Mouse (Mus musculus): ENCODE measurements at regions not wholly inside any gene's neighbourhood (a gene's known extent, or its start where the extent isn't known, plus 50 kb on each side); places are given as distances from the start of the nearest gene placed in this dataset.

DNA sequence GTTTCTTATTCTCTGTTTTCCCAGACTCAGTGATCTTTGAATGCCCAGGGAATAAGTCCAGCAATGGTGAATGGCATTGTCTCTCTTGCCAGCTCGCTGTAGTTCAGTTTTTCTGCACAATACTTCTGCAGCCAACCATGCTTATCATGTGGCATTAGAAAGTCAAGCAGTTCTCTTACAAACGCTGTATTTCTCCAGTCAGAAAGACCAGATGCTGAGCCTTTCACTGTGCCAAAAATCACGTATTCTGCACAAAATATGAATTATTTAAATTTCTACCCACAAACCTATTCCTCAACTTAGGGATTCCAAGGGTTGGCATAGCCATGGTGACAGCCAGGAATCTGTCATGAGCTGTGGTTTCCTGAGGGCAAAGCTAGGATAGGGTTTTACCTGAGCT, 95.0 kb upstream of the 1700025G04Rik start:
- ATAC-seq (ENCODE audit: low FRiP score) (no peak), DNase-seq (ENCODE audit: low spot score, missing footprints) (no peak)
- Histone ChIP-seq H3K36me3 (ENCODE audit: control insufficient read depth, insufficient read depth, low read length) (no peaks in the 10 kb centered on the region), H3K27ac (ENCODE audit: low read depth, low read length) (no peak overlapping the region), H3K4me2 (no peak overlapping the region), H3K9ac (ENCODE audit: low read length) (no peak overlapping the region), H3K4me1 (ENCODE audit: control insufficient read depth, insufficient read depth, low read length) (no peaks in the 10 kb centered on the region), H3K9me3 (ENCODE audit: control insufficient read depth, low read length) (no peaks in the 10 kb centered on the region), H3K27me3 (ENCODE audit: control insufficient read depth, insufficient read depth, low read length) (no peaks in the 10 kb centered on the region), H3K4me3 (ENCODE audit: low read depth, low read length) (no peak overlapping the region)
- 84% methylated on average over 3 of the region's 3 CpGs for WGBS

DNA sequence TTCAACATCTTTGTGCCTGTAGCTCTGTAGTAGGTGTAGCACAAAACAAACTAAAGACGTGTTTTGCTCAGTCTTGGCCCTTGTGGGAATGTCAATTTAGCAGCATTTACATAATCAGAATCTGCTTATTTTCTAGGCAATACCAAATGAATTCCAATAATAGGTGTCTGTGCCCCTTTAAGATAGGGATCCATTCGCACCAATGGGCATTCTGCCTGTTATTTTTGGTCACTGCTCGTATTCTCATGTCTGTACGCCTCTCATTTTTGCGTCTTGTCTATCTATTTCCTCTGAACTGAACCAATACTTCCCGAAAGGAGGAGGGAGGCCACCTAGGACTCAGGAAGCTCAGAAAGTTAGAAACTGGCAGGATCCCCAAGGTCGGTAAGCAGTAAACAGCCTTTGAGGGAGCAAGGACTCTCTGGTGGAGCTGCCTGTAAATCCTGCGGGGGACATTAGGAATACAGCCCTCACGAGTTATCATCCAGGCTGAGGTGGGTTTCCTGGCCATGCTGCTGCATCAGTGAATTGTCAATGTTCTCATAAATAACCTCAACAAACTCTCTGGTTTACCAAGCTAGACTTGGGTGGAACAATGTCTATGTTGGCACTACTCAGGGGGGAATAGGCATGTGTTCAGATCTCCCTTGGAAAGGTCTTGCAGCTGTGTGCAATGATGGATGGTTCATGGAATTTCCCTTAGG, 86.5 kb upstream of the 1700025G04Rik start:
- DNase-seq (ENCODE audit: low spot score, missing footprints), result peak; percentile 67
- Histone ChIP-seq H3K9me3 (ENCODE audit: control insufficient read depth, low read length) (no peaks in the 10 kb centered on the region), H3K36me3 (ENCODE audit: control insufficient read depth, insufficient read depth, low read length) (no peaks in the 10 kb centered on the region), H3K9ac (ENCODE audit: low read length) (no peak overlapping the region), H3K4me2 (no peak overlapping the region), H3K4me3 (ENCODE audit: low read depth, low read length) (no peak overlapping the region), H3K27me3 (ENCODE audit: control insufficient read depth, insufficient read depth, low read length) (no peaks in the 10 kb centered on the region), H3K4me1 (ENCODE audit: control insufficient read depth, insufficient read depth, low read length) (no peaks in the 10 kb centered on the region), H3K27ac (ENCODE audit: low read depth, low read length) (no peak overlapping the region)
- ATAC-seq (ENCODE audit: low FRiP score), result no peak
- WGBS, result 87% methylated on average over 9 of the region's 9 CpGs

- WGBS, result 96% methylated on average over 3 of the region's 3 CpGs
- H3K4me1 ChIP-seq (ENCODE audit: control insufficient read depth, insufficient read depth, low read length), result no peaks in the 10 kb centered on the region
- H3K9ac ChIP-seq (ENCODE audit: low read length), result no peak overlapping the region
- no peak for ATAC-seq (ENCODE audit: low FRiP score)
- H3K4me3 ChIP-seq (ENCODE audit: low read depth, low read length), result no peak overlapping the region
- H3K36me3 ChIP-seq (ENCODE audit: control insufficient read depth, insufficient read depth, low read length), result no peaks in the 10 kb centered on the region
- no peaks in the 10 kb centered on the region for H3K27me3 ChIP-seq (ENCODE audit: control insufficient read depth, insufficient read depth, low read length)
- H3K4me2 ChIP-seq, result no peak overlapping the region
- no peak overlapping the region for H3K27ac ChIP-seq (ENCODE audit: low read depth, low read length)
- no peak for DNase-seq (ENCODE audit: low spot score, missing footprints)
- no peaks in the 10 kb centered on the region for H3K9me3 ChIP-seq (ENCODE audit: control insufficient read depth, low read length)
Observed at GRCm38 (mm10) chr1:152175691-152176090, 85.8 kb upstream of the 1700025G04Rik start.

GRCm38 (mm10) chr1:152174464-152174863, 84.5 kb upstream of the 1700025G04Rik start:
- no peak overlapping the region for H3K9ac ChIP-seq (ENCODE audit: low read length)
- 90% methylated on average over 4 of the region's 4 CpGs for WGBS
- no peak overlapping the region for H3K4me3 ChIP-seq (ENCODE audit: low read depth, low read length)
- no peaks in the 10 kb centered on the region for H3K4me1 ChIP-seq (ENCODE audit: control insufficient read depth, insufficient read depth, low read length)
- no peaks in the 10 kb centered on the region for H3K9me3 ChIP-seq (ENCODE audit: control insufficient read depth, low read length)
- no peaks in the 10 kb centered on the region for H3K36me3 ChIP-seq (ENCODE audit: control insufficient read depth, insufficient read depth, low read length)
- DNase-seq (ENCODE audit: low spot score, missing footprints) (peak; percentile 17), ATAC-seq (ENCODE audit: low FRiP score) (no peak)
- no peak overlapping the region for H3K27ac ChIP-seq (ENCODE audit: low read depth, low read length)
- no peak overlapping the region for H3K4me2 ChIP-seq
- no peaks in the 10 kb centered on the region for H3K27me3 ChIP-seq (ENCODE audit: control insufficient read depth, insufficient read depth, low read length)

- no peak overlapping the region for H3K9ac ChIP-seq (ENCODE audit: low read length)
- no peak overlapping the region for H3K4me2 ChIP-seq
- H3K4me1 ChIP-seq (ENCODE audit: control insufficient read depth, insufficient read depth, low read length), result no peaks in the 10 kb centered on the region
- H3K36me3 ChIP-seq (ENCODE audit: control insufficient read depth, insufficient read depth, low read length), result no peaks in the 10 kb centered on the region
- H3K27me3 ChIP-seq (ENCODE audit: control insufficient read depth, insufficient read depth, low read length), result no peaks in the 10 kb centered on the region
- WGBS, result 74% methylated on average over 16 of the region's 16 CpGs
- ATAC-seq (ENCODE audit: low FRiP score) (no peak), DNase-seq (ENCODE audit: low spot score, missing footprints) (no peak)
- no peak overlapping the region for H3K4me3 ChIP-seq (ENCODE audit: low read depth, low read length)
- H3K27ac ChIP-seq (ENCODE audit: low read depth, low read length), result no peak overlapping the region
- no peaks in the 10 kb centered on the region for H3K9me3 ChIP-seq (ENCODE audit: control insufficient read depth, low read length)
Observed at GRCm38 (mm10) chr1:152171034-152171790, 81.3 kb upstream of the 1700025G04Rik start.

DNA sequence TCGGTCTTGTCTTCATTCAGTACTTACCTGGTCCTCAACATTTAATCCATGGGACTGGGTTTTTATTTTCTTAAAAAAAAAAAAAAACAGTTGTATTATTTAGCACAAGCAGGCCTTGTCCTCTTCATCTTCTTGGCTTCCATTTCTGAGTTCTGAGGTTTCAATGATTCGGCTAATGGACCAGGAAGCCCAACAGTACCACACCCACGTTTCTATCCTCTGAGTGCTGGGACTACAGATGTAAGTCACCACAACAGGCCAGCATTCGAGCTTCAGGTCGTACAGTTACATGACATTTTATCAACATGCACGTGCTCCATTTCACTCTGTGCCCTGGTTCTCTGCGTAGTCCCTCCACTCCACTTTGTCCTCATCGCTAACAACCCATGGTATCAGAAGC, 80.7 kb upstream of the 1700025G04Rik start:
- H3K4me3 ChIP-seq (ENCODE audit: low read depth, low read length), result no peak overlapping the region
- 94% methylated on average over 8 of the region's 8 CpGs for WGBS
- H3K27ac ChIP-seq (ENCODE audit: low read depth, low read length), result no peak overlapping the region
- ATAC-seq (ENCODE audit: low FRiP score) (no peak), DNase-seq (ENCODE audit: low spot score, missing footprints) (peak; percentile 81)
- no peak overlapping the region for H3K4me2 ChIP-seq
- H3K9me3 ChIP-seq (ENCODE audit: control insufficient read depth, low read length), result no peaks in the 10 kb centered on the region
- no peaks in the 10 kb centered on the region for H3K36me3 ChIP-seq (ENCODE audit: control insufficient read depth, insufficient read depth, low read length)
- H3K4me1 ChIP-seq (ENCODE audit: control insufficient read depth, insufficient read depth, low read length), result no peaks in the 10 kb centered on the region
- no peaks in the 10 kb centered on the region for H3K27me3 ChIP-seq (ENCODE audit: control insufficient read depth, insufficient read depth, low read length)
- no peak overlapping the region for H3K9ac ChIP-seq (ENCODE audit: low read length)

DNA sequence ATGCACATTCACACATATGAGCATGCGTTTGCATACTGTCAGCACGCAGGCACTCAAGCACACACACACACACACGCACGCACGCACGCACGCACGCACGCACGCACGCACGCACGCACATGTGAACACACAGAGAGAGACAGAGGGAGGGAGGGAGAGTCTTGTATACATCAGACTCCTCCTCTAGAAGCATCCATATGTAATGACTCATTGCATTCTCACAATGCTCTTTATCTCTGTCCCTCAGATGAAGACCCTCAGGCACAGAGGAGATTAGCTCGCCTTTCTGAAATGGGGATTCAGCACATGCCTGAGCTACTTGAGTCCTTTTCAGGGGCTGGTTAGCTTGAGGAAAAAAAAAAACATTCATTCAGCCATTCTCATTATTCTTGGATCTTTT, 79.6 kb upstream of the 1700025G04Rik start:
- H3K9me3 ChIP-seq (ENCODE audit: control insufficient read depth, low read length), result no peaks in the 10 kb centered on the region
- H3K27ac ChIP-seq (ENCODE audit: low read depth, low read length), result no peak overlapping the region
- no peaks in the 10 kb centered on the region for H3K36me3 ChIP-seq (ENCODE audit: control insufficient read depth, insufficient read depth, low read length)
- WGBS, result 81% methylated on average over 14 of the region's 14 CpGs
- no peak overlapping the region for H3K4me2 ChIP-seq
- no peak overlapping the region for H3K9ac ChIP-seq (ENCODE audit: low read length)
- H3K4me3 ChIP-seq (ENCODE audit: low read depth, low read length), result no peak overlapping the region
- DNase-seq (ENCODE audit: low spot score, missing footprints) (peak; percentile 89), ATAC-seq (ENCODE audit: low FRiP score) (peak; percentile 34; the same call in 1 of the 2 replicates)
- H3K4me1 ChIP-seq (ENCODE audit: control insufficient read depth, insufficient read depth, low read length), result no peaks in the 10 kb centered on the region
- H3K27me3 ChIP-seq (ENCODE audit: control insufficient read depth, insufficient read depth, low read length), result no peaks in the 10 kb centered on the region

- Histone ChIP-seq H3K27ac (ENCODE audit: low read depth, low read length) (no peak overlapping the region), H3K36me3 (ENCODE audit: control insufficient read depth, insufficient read depth, low read length) (no peaks in the 10 kb centered on the region), H3K9ac (ENCODE audit: low read length) (no peak overlapping the region), H3K4me3 (ENCODE audit: low read depth, low read length) (no peak overlapping the region), H3K4me2 (no peak overlapping the region), H3K4me1 (ENCODE audit: control insufficient read depth, insufficient read depth, low read length) (no peaks in the 10 kb centered on the region), H3K27me3 (ENCODE audit: control insufficient read depth, insufficient read depth, low read length) (no peaks in the 10 kb centered on the region), H3K9me3 (ENCODE audit: control insufficient read depth, low read length) (no peaks in the 10 kb centered on the region)
- peak; percentile 73 for DNase-seq (ENCODE audit: low spot score, missing footprints)
- no peak for ATAC-seq (ENCODE audit: low FRiP score)
- 73% methylated on average over 4 of the region's 4 CpGs for WGBS
Observed at GRCm38 (mm10) chr1:152168284-152168683, 78.4 kb upstream of the 1700025G04Rik start.

- no peak overlapping the region for H3K27ac ChIP-seq (ENCODE audit: low read depth, low read length)
- ATAC-seq (ENCODE audit: low FRiP score), result no peak
- 89% methylated on average over 5 of the region's 5 CpGs for WGBS
Observed at GRCm38 (mm10) chr1:152167716-152168115, 77.8 kb upstream of the 1700025G04Rik start.

More at GRCm38 (mm10) chr1:152167716-152168115, 77.8 kb upstream of the 1700025G04Rik start:
- H3K4me3 ChIP-seq (ENCODE audit: low read depth, low read length), result no peak overlapping the region
- H3K4me1 ChIP-seq (ENCODE audit: control insufficient read depth, insufficient read depth, low read length), result no peaks in the 10 kb centered on the region
- H3K27me3 ChIP-seq (ENCODE audit: control insufficient read depth, insufficient read depth, low read length), result no peaks in the 10 kb centered on the region
- H3K9me3 ChIP-seq (ENCODE audit: control insufficient read depth, low read length), result no peaks in the 10 kb centered on the region
- DNase-seq (ENCODE audit: low spot score, missing footprints), result no peak
- no peak overlapping the region for H3K4me2 ChIP-seq
- H3K9ac ChIP-seq (ENCODE audit: low read length), result no peak overlapping the region
- H3K36me3 ChIP-seq (ENCODE audit: control insufficient read depth, insufficient read depth, low read length), result no peaks in the 10 kb centered on the region
